Mouse (Mus musculus) embryo, embryonic 10 days (tissue): ENCODE results near the gene Pard3.

Experiments used
- DNase-seq: peaks from one replicate; pipeline ENCODE4 v3.0.0-alpha.2; 2015; ENCODE audit warnings: low spot score

The Pard3 gene

GRCm38 (mm10) chr8:127287816-127288215 is 224.1 kb downstream of the Pard3 start:
- no peak for DNase-seq

- no peak for DNase-seq
Observed at GRCm38 (mm10) chr8:127292307-127292706, 228.6 kb downstream of the Pard3 start.

GRCm38 (mm10) chr8:127293025-127293729 is 229.5 kb downstream of the Pard3 start:
- no peak for DNase-seq

- no peak for DNase-seq
Observed at GRCm38 (mm10) chr8:127294061-127294460, 230.4 kb downstream of the Pard3 start.

- DNase-seq, result no peak
Observed at GRCm38 (mm10) chr8:127295848-127296247, 232.2 kb downstream of the Pard3 start.

- no peak for DNase-seq
Observed at GRCm38 (mm10) chr8:127300493-127300892, 236.8 kb downstream of the Pard3 start.

- DNase-seq, result no peak
Observed at GRCm38 (mm10) chr8:127302847-127303445, 239.3 kb downstream of the Pard3 start.

GRCm38 (mm10) chr8:127307026-127307425 is 243.3 kb downstream of the Pard3 start:
- no peak for DNase-seq

- DNase-seq, result no peak
Observed at GRCm38 (mm10) chr8:127309363-127309762, 245.7 kb downstream of the Pard3 start.

GRCm38 (mm10) chr8:127315811-127316210 is 252.1 kb downstream of the Pard3 start:
- no peak for DNase-seq

GRCm38 (mm10) chr8:127317914-127318313 is 254.2 kb downstream of the Pard3 start:
- no peak for DNase-seq

- DNase-seq, result no peak
Observed at GRCm38 (mm10) chr8:127318377-127319159, 254.9 kb downstream of the Pard3 start.

- DNase-seq, result no peak
Observed at GRCm38 (mm10) chr8:127320930-127321329, 257.2 kb downstream of the Pard3 start.

GRCm38 (mm10) chr8:127323583-127324360 is 260.1 kb downstream of the Pard3 start:
- DNase-seq, result no peak

- peak; percentile 31 for DNase-seq
Observed at GRCm38 (mm10) chr8:127324836-127325570, 261.3 kb downstream of the Pard3 start.

GRCm38 (mm10) chr8:127325749-127326148 is 262.1 kb downstream of the Pard3 start:
- peak; percentile 22 for DNase-seq

- DNase-seq, result peak; percentile 52
Observed at GRCm38 (mm10) chr8:127330258-127331187, 266.8 kb downstream of the Pard3 start.

- DNase-seq, result peak; percentile 76
Observed at GRCm38 (mm10) chr8:127331751-127332150, 268.1 kb downstream of the Pard3 start.

- DNase-seq, result no peak
Observed at GRCm38 (mm10) chr8:127335216-127335615, 271.5 kb downstream of the Pard3 start.

GRCm38 (mm10) chr8:127338183-127338582 is 274.5 kb downstream of the Pard3 start:
- DNase-seq, result no peak
